Mouse (Mus musculus) embryonic fibroblast, embryonic 13.5 days (primary cell): Measurements from ENCODE around the gene Sppl2c. TPM values are rescaled to one million over a fixed set of nuclear protein-coding genes. Genes with fewer than 3 reads are reported as not detected.

Experiments
- H3K27ac ChIP-seq: 2 replicates; pipeline ENCODE4 v1.5.1; 2012; ENCODE audit warnings: low read length, control low read depth, inconsistent platforms; ENCODE audit not compliant: insufficient read depth
- H3K4me1 ChIP-seq: 2 replicates; pipeline ENCODE4 v1.6.1; 2011; ENCODE audit warnings: low read length; ENCODE audit not compliant: control insufficient read depth, insufficient read depth
- H3K4me3 ChIP-seq: 2 replicates; pipeline ENCODE4 v1.5.1; 2011; ENCODE audit warnings: mild to moderate bottlenecking, control low read depth, low read length; ENCODE audit not compliant: insufficient read depth
- CTCF ChIP-seq: IDR thresholded peaks from 2 replicates; pipeline ENCODE4 v1.5.1; 2011; ENCODE audit warnings: mild to moderate bottlenecking, control low read depth, low read length, moderate library complexity, borderline replicate concordance; ENCODE audit not compliant: insufficient read depth
- POLR2A ChIP-seq: IDR thresholded peaks from 2 replicates; pipeline ENCODE4 v1.6.1; 2011; ENCODE audit warnings: low read depth, mild to moderate bottlenecking, control low read depth, low read length, moderate library complexity
- polyA plus RNA-seq: library from polyadenylated mRNA; stranded (reverse); fragments of >200 nt; gene quantifications from 2 replicates; pipeline ENCODE4 v1.2.4, GENCODE M21; 2011; ENCODE audit warnings: low read depth; ENCODE audit not compliant: missing spikeins, insufficient read length

The Sppl2c gene
- not detected in 2 replicates for polyA plus RNA-seq

GRCm38 (mm10) chr11:104186135-104186836 is at the start of gene Sppl2c:
Gene Sppl2c (plus strand): TSS chr11:104186327.
- no peak within 1 kb of the TSS for H3K27ac ChIP-seq

GRCm38 (mm10) chr11:104138976-104139375 is 47.2 kb upstream of the Sppl2c start:
- TF ChIP-seq CTCF (no peak), POLR2A (no peak)
- Histone ChIP-seq H3K4me3 (no peak overlapping the region), H3K27ac (no peak overlapping the region), H3K4me1 (no peaks in the 10 kb centered on the region)

More at GRCm38 (mm10) chr11:104186135-104186836, at the start of gene Sppl2c:
- H3K4me1 ChIP-seq, result no peaks in the 10 kb centered on the region
- TF ChIP-seq CTCF, result no peak
- no peak for TF ChIP-seq POLR2A
- no peak within 1 kb of the TSS for H3K4me3 ChIP-seq

GRCm38 (mm10) chr11:104144930-104145329 is 41.2 kb upstream of the Sppl2c start:
- Histone ChIP-seq H3K27ac (no peak overlapping the region), H3K4me3 (no peak overlapping the region), H3K4me1 (no peaks in the 10 kb centered on the region)
- TF ChIP-seq CTCF (no peak), POLR2A (no peak)

DNA sequence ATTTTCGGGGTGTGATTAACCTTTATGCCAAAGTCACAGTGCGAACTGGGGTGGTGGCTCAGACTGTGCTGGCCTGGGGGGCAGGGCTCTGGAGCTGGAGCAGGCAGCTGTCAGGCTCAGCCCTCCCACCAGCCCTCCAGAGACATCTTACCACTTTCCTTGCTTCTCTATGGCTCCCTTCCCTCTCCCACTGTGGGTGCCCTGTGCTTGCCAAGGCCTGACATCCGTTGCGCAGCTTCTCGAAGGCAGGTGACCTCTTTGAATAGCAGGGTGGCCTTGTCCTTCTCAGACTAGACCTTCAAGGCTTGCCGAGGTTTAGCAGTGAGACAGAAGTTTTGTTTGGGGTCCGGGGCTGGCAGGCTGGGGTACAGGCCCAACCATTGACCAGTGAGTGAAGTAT is 37.3 kb upstream of the Sppl2c start:
- Histone ChIP-seq H3K27ac (no peak overlapping the region), H3K4me1 (no peaks in the 10 kb centered on the region), H3K4me3 (no peak overlapping the region)
- TF ChIP-seq POLR2A (no peak), CTCF (no peak)

DNA sequence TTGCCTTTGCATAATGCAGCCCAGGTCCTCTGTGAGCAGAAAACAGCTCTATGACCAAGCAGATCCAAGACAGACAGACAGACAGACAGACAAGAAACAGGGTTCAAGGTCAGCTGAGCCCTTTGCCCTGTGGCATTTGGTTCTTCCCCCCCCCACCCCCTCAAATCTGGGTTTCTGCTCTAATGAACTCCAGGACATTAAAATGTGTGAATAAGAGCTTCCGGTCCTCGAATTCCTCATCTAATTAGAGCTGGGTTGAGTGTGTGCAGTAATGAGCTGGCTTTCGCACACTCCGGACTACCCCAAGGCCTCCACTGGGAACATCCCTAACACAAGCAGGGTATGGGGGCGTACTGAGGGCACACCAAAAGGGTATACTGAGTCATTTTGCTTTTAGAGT is 35.2 kb upstream of the Sppl2c start:
- Histone ChIP-seq H3K4me3 (no peak overlapping the region), H3K27ac (no peak overlapping the region), H3K4me1 (no peaks in the 10 kb centered on the region)
- TF ChIP-seq POLR2A (no peak), CTCF (no peak)

- Histone ChIP-seq H3K4me3 (no peak overlapping the region), H3K4me1 (no peaks in the 10 kb centered on the region), H3K27ac (no peak overlapping the region)
- no peak for TF ChIP-seq POLR2A
- TF ChIP-seq CTCF, result no peak
Observed at GRCm38 (mm10) chr11:104154332-104154731, 31.8 kb upstream of the Sppl2c start.

- H3K4me1 ChIP-seq, result no peaks in the 10 kb centered on the region
- TF ChIP-seq POLR2A (no peak), CTCF (no peak)
- H3K27ac ChIP-seq, result no peak overlapping the region
- H3K4me3 ChIP-seq, result no peak overlapping the region
Observed at GRCm38 (mm10) chr11:104154820-104155635, 31.1 kb upstream of the Sppl2c start.

GRCm38 (mm10) chr11:104155899-104156298 is 30.2 kb upstream of the Sppl2c start:
- TF ChIP-seq CTCF (no peak), POLR2A (no peak)
- no peak overlapping the region for H3K4me3 ChIP-seq
- no peak overlapping the region for H3K27ac ChIP-seq
- no peaks in the 10 kb centered on the region for H3K4me1 ChIP-seq

GRCm38 (mm10) chr11:104156391-104156790 is 29.7 kb upstream of the Sppl2c start:
- no peaks in the 10 kb centered on the region for H3K4me1 ChIP-seq
- TF ChIP-seq POLR2A (no peak), CTCF (no peak)

More at GRCm38 (mm10) chr11:104156391-104156790, 29.7 kb upstream of the Sppl2c start:
- no peak overlapping the region for H3K4me3 ChIP-seq
- no peak overlapping the region for H3K27ac ChIP-seq
